Mouse (Mus musculus) granulocyte monocyte progenitor cell, adult 5-6 weeks (primary cell): ENCODE results near the gene Ebp. TPM values are rescaled to one million over a fixed set of nuclear protein-coding genes. Genes with fewer than 3 reads are reported as not detected.

ENCODE experiments used
- total RNA-seq, 2 experiments: library from RNA; stranded (forward) in 1 of 2; stranded (reverse) in 1 of 2; fragments of 200-712, 200-1000 nt in 1 of 2; fragments of >200 nt in 1 of 2; fragmentation: Nextera tagmentation in 1 of 2; gene quantifications; 2 replicates each; pipeline ENCODE4 v1.2.3; 2014 to 2017

Ebp gene
- total RNA-seq, 2 experiments from 2014 or later: 79.2 to 107 TPM

Other genes with a start within 250 kb of the Ebp start
- gene Hdac6, start 245.6 kb downstream of the Ebp start, total RNA-seq (2014; fragmentation: Nextera tagmentation): 11.5 and 13.5 TPM in 2 replicates
- gene Hdac6, start 245.6 kb downstream of the Ebp start, total RNA-seq (2017): 7.5 and 8.0 TPM in 2 replicates
- gene Gata1, start 215.4 kb downstream of the Ebp start, total RNA-seq (2014; fragmentation: Nextera tagmentation): 2.2 and 4.5 TPM in 2 replicates
- gene Gata1, start 215.4 kb downstream of the Ebp start, total RNA-seq (2017): 3.6 and 4.2 TPM in 2 replicates
- not detected in 2 replicates for gene Glod5, start 175.0 kb downstream of the Ebp start, total RNA-seq (2014; fragmentation: Nextera tagmentation)
- not detected in 2 replicates for gene Glod5, start 175.0 kb downstream of the Ebp start, total RNA-seq (2017)
- 80.1 and 105 TPM in 2 replicates for gene Suv39h1, start 118.8 kb downstream of the Ebp start, total RNA-seq (2014; fragmentation: Nextera tagmentation)
- gene Suv39h1, start 118.8 kb downstream of the Ebp start, total RNA-seq (2017): 79.8 and 82.4 TPM in 2 replicates
- gene Was, start 103.0 kb downstream of the Ebp start, total RNA-seq (2014; fragmentation: Nextera tagmentation): 88.2 and 104 TPM in 2 replicates
- 82.0 and 114 TPM in 2 replicates for gene Was, start 103.0 kb downstream of the Ebp start, total RNA-seq (2017)
- gene Wdr13, start 60.6 kb downstream of the Ebp start, total RNA-seq (2014; fragmentation: Nextera tagmentation): 25.6 and 30.5 TPM in 2 replicates
- 15.6 and 17.4 TPM in 2 replicates for gene Wdr13, start 60.6 kb downstream of the Ebp start, total RNA-seq (2017)
- 877 and 914 TPM in 2 replicates for gene Rbm3, start 47.6 kb downstream of the Ebp start, total RNA-seq (2014; fragmentation: Nextera tagmentation)
- 1,015 and 1,242 TPM in 2 replicates for gene Rbm3, start 47.6 kb downstream of the Ebp start, total RNA-seq (2017)
- gene Tbc1d25, start 17.3 kb downstream of the Ebp start, total RNA-seq (2014; fragmentation: Nextera tagmentation): 6.7 and 10.8 TPM in 2 replicates
- 4.1 and 4.4 TPM in 2 replicates for gene Tbc1d25, start 17.3 kb downstream of the Ebp start, total RNA-seq (2017)
- not detected in 2 replicates for gene Porcn, start 13.0 kb upstream of the Ebp start, total RNA-seq (2014; fragmentation: Nextera tagmentation)
- not detected in 2 replicates for gene Porcn, start 13.0 kb upstream of the Ebp start, total RNA-seq (2017)
- 32.7 and 34.2 TPM in 2 replicates for gene Ftsj1, start 58.9 kb upstream of the Ebp start, total RNA-seq (2014; fragmentation: Nextera tagmentation)
- gene Ftsj1, start 58.9 kb upstream of the Ebp start, total RNA-seq (2017): 20.5 and 37.1 TPM in 2 replicates
- 0.32 TPM in 1 of 2 replicates, not detected in the other for gene Slc38a5, start 77.6 kb upstream of the Ebp start, total RNA-seq (2014; fragmentation: Nextera tagmentation)
- 0.26 TPM in 1 of 2 replicates, not detected in the other for gene Slc38a5, start 77.6 kb upstream of the Ebp start, total RNA-seq (2017)
- gene Ssxb10, start 133.9 kb upstream of the Ebp start, total RNA-seq (2014; fragmentation: Nextera tagmentation): not detected in 2 replicates
- not detected in 2 replicates for gene Ssxb10, start 133.9 kb upstream of the Ebp start, total RNA-seq (2017)
- gene Ssxb9, start 173.5 kb upstream of the Ebp start, total RNA-seq (2014; fragmentation: Nextera tagmentation): not detected in 2 replicates
- not detected in 2 replicates for gene Ssxb9, start 173.5 kb upstream of the Ebp start, total RNA-seq (2017)
- not detected in 2 replicates for gene Ssxb1, start 219.8 kb upstream of the Ebp start, total RNA-seq (2014; fragmentation: Nextera tagmentation)
- not detected in 2 replicates for gene Ssxb1, start 219.8 kb upstream of the Ebp start, total RNA-seq (2017)